Mouse (Mus musculus) heart, embryonic 14.5 days (tissue): ENCODE data around the gene Abhd13. TPM values are rescaled to one million over a fixed set of nuclear protein-coding genes. Genes with fewer than 3 reads are reported as not detected.

Experiments used
- ATAC-seq: fragments of 200-750 bp; cut with Nextera tagmentation; 2 replicates; pipeline ENCODE4 v1.8.0; 2017; ENCODE audit warnings: low read depth, moderate TSS enrichment; ENCODE audit not compliant: insufficient number of reproducible peaks, insufficient read depth, low FRiP score
- H3K27ac ChIP-seq, 2 experiments: fragments of 200-500 bp in 1 of 2; fragments of 300-500 bp in 1 of 2; sonication (generic) in 1 of 2; replicated peaks in 1 of 2; 2 replicates each; pipeline ENCODE4 v1.5.1; 2012 to 2014; ENCODE audit warnings: low read depth in 2 of 2, low read length in 2 of 2, control low read depth in 1 of 2, mild to moderate bottlenecking in 1 of 2, mixed read lengths in 1 of 2; ENCODE audit not compliant: control insufficient read depth in 1 of 2, insufficient read depth in 1 of 2
- H3K27me3 ChIP-seq: fragments of 300-500 bp; sonication (generic); 2 replicates; pipeline ENCODE4 v1.6.1; 2014; ENCODE audit warnings: mild to moderate bottlenecking, low read length, control low read depth; ENCODE audit not compliant: control insufficient read depth, insufficient read depth
- H3K36me3 ChIP-seq: fragments of 300-500 bp; sonication (generic); 2 replicates; pipeline ENCODE4 v1.6.1; 2014; ENCODE audit warnings: mild to moderate bottlenecking, control low read depth, low read length, mixed read lengths; ENCODE audit not compliant: control insufficient read depth, insufficient read depth
- H3K4me1 ChIP-seq, 2 experiments: fragments of 200-500 bp in 1 of 2; fragments of 300-500 bp in 1 of 2; sonication (generic) in 1 of 2; 2 replicates each; pipeline ENCODE4 v1.6.1; 2012 to 2014; ENCODE audit warnings: low read length in 2 of 2, control low read depth in 1 of 2, mixed read lengths in 1 of 2; ENCODE audit not compliant: control insufficient read depth in 2 of 2, insufficient read depth in 2 of 2
- H3K4me2 ChIP-seq: fragments of 300-500 bp; sonication (generic); 2 replicates; pipeline ENCODE4 v1.6.1; 2014; ENCODE audit warnings: mild to moderate bottlenecking, low read length
- H3K4me3 ChIP-seq, 2 experiments: fragments of 200-500 bp in 1 of 2; fragments of 300-500 bp in 1 of 2; sonication (generic) in 1 of 2; 2 replicates each; pipeline ENCODE4 v1.5.1; 2012 to 2014; ENCODE audit warnings: low read length in 2 of 2, mild to moderate bottlenecking in 2 of 2, control low read depth in 1 of 2, low read depth in 1 of 2, moderate library complexity in 1 of 2; ENCODE audit not compliant: control insufficient read depth in 1 of 2, insufficient read depth in 1 of 2
- H3K9ac ChIP-seq: fragments of 300-500 bp; sonication (generic); 2 replicates; pipeline ENCODE4 v1.6.1; 2014; ENCODE audit warnings: mild to moderate bottlenecking, low read length
- H3K9me3 ChIP-seq: fragments of 300-500 bp; sonication (generic); 2 replicates; pipeline ENCODE4 v1.6.1; 2016; ENCODE audit warnings: low read length, control low read depth; ENCODE audit not compliant: control insufficient read depth
- WGBS: fragments of 180-500 bp; shearing (Covaris S2); extraction: QIAGEN DNeasy Blood & Tissue Kit; methylation state at CpG from one replicate; pipeline ENCODE4 v1.1.7; 2014; 5-methylcytosine and 5-hydroxymethylcytosine counted together
- polyA plus RNA-seq: library from polyadenylated mRNA; unstranded; fragments of >200 nt; fragmentation: Nextera tagmentation; extraction: Ambion mirVana; gene quantifications from 2 replicates; pipeline ENCODE4 v1.2.1, GENCODE M21; 2014

Gene Abhd13
- 17.6 and 17.8 TPM in 2 replicates for polyA plus RNA-seq

DNA sequence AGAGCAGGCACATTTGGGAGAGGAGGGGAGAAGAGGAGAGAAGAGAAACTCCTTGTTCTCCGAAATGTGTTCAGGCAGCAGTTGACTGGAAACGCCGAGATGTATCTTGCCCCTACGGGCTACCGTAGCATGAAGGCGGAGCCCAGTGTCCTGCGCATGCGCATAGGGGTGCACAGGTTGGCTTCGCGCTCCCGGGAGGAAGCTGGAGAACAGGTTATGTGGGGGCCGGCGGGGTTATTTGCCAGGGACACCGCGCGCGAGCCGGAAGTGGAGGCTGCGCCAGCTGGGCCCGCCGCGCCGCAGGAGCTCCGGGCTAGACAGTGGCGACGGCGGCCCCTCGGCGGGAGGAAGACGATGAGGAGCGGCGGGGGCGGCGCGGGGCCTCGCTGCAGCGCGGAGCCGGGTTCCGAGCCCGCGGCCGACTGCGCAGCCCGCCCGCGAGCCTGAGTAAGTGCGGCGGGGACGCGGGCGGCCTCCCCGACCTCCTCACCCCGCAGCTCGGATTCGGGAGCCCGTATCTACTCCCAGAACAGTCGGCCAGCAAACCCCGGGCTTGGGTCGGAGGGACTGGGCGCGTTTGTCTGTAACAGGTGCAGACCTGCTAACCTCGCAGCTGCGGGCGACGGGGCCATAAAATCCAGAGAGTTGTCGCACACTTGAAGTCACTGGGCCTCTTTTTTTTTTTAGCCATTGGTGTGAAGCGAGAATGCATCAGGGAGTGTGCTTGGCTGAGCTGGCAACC lies at the start of gene Abhd13, which contains the start of gene Lig4:
Abhd13 (plus strand) TSS at position 135 of the 742 bp plus-strand sequence.
Lig4 (minus strand) TSS at position 114 of the 742 bp plus-strand sequence.
- Histone ChIP-seq H3K27me3 (no peaks in the 10 kb centered on the region), H3K9ac (peak within 1 kb of the TSS; percentile 90), H3K4me1 (peaks cover 7 to 30% of the 10 kb centered on the region in 2 experiments), H3K9me3 (no peaks in the 10 kb centered on the region), H3K36me3 (peaks cover 11% of the 10 kb centered on the region), H3K4me3 (peak within 1 kb of the TSS; percentile 75 to 85), H3K27ac (peak within 1 kb of the TSS; percentile 64 to 84), H3K4me2 (peak within 1 kb of the TSS; percentile 89)
- peak; percentile 63 for ATAC-seq
- under 1% methylated on average over 68 of the region's 68 CpGs for WGBS

DNA sequence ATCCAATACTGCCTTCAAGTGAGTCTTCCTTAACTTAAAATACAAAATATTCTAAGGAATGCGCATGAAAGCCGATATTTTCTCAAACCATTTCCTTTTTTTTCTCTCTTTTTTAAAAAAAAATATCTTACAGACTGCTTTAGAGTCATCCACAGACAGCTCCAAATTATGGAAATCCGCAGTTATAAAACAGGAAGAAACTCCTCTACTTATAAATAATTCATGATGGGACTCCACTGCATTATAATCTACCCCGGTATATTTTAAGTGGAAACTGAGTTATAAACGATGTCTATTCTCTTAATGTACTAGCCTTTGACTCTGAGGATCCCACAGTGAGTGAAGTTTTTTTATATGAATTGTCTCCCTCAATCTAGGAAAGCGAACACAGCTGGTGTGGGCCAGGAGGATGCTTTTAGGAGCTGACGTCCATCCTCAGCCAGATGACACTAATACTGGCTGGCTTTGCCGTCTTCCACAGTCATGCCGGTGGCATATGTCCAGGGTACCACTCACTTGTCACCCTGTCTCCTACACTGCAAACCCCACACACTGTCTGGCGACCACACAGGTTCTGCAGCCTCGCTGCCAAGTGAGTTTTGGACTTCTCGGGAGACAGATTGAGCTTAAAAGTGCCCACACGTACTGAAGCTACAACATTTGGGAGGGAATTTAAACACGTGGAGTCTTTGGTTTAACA lies 47.6 kb upstream of the Abhd13 start:
- H3K36me3 ChIP-seq, result no peaks in the 10 kb centered on the region
- H3K9ac ChIP-seq, result no peak overlapping the region
- H3K4me2 ChIP-seq, result no peak overlapping the region
- no peak overlapping the region for H3K27ac ChIP-seq
- H3K9me3 ChIP-seq, result no peaks in the 10 kb centered on the region
- 73% methylated on average over 14 of the region's 14 CpGs for WGBS
- no peaks in the 10 kb centered on the region for H3K27me3 ChIP-seq
- H3K4me3 ChIP-seq, result no peak overlapping the region
- no peak for ATAC-seq
- H3K4me1 ChIP-seq, result no peaks in the 10 kb centered on the region

DNA sequence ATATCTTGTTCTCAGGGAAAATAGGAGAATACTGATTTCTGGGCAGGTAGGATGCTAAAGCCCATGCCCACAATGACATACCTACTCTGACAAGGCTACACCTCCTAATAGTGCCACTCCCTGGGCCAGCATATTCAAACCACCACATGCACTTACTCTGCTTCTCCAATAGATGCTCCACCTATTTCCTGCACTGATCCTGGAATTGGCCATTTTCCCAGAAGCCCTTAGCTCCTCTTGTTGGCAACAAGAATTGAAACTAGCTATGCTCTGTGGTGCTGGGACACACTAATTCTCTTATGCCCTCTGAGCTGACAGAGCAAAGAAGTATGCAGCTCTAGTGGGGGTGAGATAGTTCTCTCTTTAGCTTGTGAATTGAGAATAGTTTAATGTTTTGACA lies 44.8 kb upstream of the Abhd13 start:
- Histone ChIP-seq H3K4me3 (no peak overlapping the region), H3K9me3 (no peaks in the 10 kb centered on the region), H3K27me3 (no peaks in the 10 kb centered on the region), H3K4me1 (no peaks in the 10 kb centered on the region), H3K4me2 (no peak overlapping the region), H3K27ac (no peak overlapping the region), H3K36me3 (no peaks in the 10 kb centered on the region), H3K9ac (no peak overlapping the region)
- ATAC-seq, result no peak

GRCm38 (mm10) chr8:9934891-9935565 lies 42.5 kb upstream of the Abhd13 start:
- Histone ChIP-seq H3K27ac (no peak overlapping the region), H3K4me1 (no peaks in the 10 kb centered on the region), H3K36me3 (no peaks in the 10 kb centered on the region), H3K27me3 (no peaks in the 10 kb centered on the region), H3K9ac (no peak overlapping the region), H3K4me3 (no peak overlapping the region), H3K4me2 (no peak overlapping the region), H3K9me3 (no peaks in the 10 kb centered on the region)
- no peak for ATAC-seq
- WGBS, result 29% methylated on average over 10 of the region's 10 CpGs

DNA sequence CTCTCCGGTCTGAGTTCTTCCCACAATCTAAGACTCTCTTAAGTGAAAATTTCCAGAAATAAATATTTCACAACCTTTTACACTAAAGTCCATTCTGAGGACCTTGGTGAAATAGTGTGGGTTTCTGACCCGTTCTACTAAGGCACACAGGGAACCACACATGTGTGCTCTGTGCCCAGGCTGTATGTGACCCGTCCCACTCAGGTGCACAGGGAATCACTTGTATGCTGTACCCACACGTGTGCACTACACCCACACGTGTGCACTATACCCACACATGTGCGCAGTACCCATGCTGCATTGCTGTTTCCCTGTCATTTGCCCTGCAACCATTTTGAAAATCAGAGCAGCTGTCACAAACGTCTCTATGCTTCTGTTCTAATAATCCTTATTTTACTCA lies 41.9 kb upstream of the Abhd13 start:
- Histone ChIP-seq H3K9me3 (no peaks in the 10 kb centered on the region), H3K27me3 (no peaks in the 10 kb centered on the region), H3K4me1 (no peaks in the 10 kb centered on the region), H3K36me3 (no peaks in the 10 kb centered on the region), H3K9ac (no peak overlapping the region), H3K4me2 (no peak overlapping the region), H3K27ac (no peak overlapping the region), H3K4me3 (no peak overlapping the region)
- no peak for ATAC-seq
- 58% methylated on average over 7 of the region's 7 CpGs for WGBS

GRCm38 (mm10) chr8:9949134-9949890 lies 28.2 kb upstream of the Abhd13 start:
- Histone ChIP-seq H3K27ac (no peak overlapping the region), H3K4me2 (no peak overlapping the region), H3K4me1 (no peaks in the 10 kb centered on the region), H3K4me3 (no peak overlapping the region), H3K9me3 (no peaks in the 10 kb centered on the region), H3K36me3 (no peaks in the 10 kb centered on the region), H3K27me3 (no peaks in the 10 kb centered on the region), H3K9ac (no peak overlapping the region)
- 56% methylated on average over 10 of the region's 10 CpGs for WGBS
- ATAC-seq, result no peak

GRCm38 (mm10) chr8:9958338-9958737 lies 19.2 kb upstream of the Abhd13 start:
- Histone ChIP-seq H3K4me1 (no peaks in the 10 kb centered on the region), H3K4me3 (no peak overlapping the region), H3K27me3 (no peaks in the 10 kb centered on the region), H3K36me3 (no peaks in the 10 kb centered on the region), H3K27ac (no peak overlapping the region), H3K9me3 (no peaks in the 10 kb centered on the region), H3K4me2 (no peak overlapping the region), H3K9ac (no peak overlapping the region)
- no peak for ATAC-seq
- 65% methylated on average over 4 of the region's 4 CpGs for WGBS
